Mouse (Mus musculus): ENCODE measurements around the gene Armc8.
A peak's percentile ranks its signal among the peaks of the same experiment; 100 is the strongest.

Armc8 gene

GRCm38 (mm10) chr9:99499336-99499735 is 69.4 kb downstream of the Armc8 start:
- no peak for DNase-seq

DNA sequence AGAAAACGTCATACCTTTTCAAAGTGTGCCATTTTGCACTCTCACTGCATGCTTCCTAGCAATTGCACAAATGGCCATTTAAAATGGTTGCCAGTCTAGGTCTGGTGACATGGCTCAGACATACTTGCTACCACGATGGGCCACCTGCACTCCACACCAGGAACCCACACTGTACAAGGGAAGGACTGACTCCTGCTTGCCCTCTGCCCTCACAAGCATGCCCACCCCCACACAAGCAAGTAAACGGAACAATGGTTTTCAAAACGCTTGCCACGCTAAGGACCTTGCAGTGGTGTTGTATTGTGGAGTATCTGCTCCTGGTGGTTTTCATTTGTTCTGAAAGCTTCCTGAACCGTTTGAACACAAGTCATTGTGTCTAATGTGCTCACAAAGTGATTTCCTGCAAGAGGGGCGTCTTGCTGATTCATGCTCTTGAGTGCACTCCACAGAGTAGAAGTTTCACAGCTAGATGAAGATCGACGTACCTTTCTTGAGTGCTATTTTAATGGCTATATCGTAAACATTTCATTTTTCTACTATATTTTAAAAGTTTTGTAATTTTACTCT is 76.0 kb downstream of the Armc8 start:
- DNase-seq, result no peak

GRCm38 (mm10) chr9:99491050-99491449 is 77.6 kb downstream of the Armc8 start:
- no peak for DNase-seq

- DNase-seq, result no peak
These were observed 80.9 kb downstream of the Armc8 start for GRCm38 (mm10) chr9:99487841-99488240.

GRCm38 (mm10) chr9:99487126-99487695 is 81.5 kb downstream of the Armc8 start:
- no peak for DNase-seq

GRCm38 (mm10) chr9:99485144-99485543 is 83.6 kb downstream of the Armc8 start:
- DNase-seq, result peak; percentile 54

DNA sequence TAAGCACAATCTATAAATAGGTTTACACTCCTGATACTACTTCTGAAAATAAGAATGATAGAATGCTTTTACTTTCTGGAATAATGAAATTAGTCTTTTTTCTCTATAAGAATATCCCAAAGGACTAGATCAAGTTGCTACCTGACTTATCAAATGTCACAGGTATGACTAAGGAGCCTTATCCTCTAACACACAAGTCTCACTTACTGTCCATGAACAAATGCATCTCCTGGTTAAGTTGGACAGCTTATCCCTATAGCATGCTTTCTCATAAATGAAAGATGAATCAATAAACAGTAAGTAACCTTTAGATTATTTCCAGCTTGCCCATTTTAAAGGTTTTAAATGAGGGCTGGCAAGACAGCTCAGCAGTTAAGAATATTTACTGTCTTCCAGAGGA is 84.1 kb downstream of the Armc8 start:
- no peak for DNase-seq

GRCm38 (mm10) chr9:99483191-99483590 is 85.5 kb downstream of the Armc8 start:
- DNase-seq, result no peak

- no peak for DNase-seq
These were observed 87.9 kb downstream of the Armc8 start for GRCm38 (mm10) chr9:99480764-99481163.

DNA sequence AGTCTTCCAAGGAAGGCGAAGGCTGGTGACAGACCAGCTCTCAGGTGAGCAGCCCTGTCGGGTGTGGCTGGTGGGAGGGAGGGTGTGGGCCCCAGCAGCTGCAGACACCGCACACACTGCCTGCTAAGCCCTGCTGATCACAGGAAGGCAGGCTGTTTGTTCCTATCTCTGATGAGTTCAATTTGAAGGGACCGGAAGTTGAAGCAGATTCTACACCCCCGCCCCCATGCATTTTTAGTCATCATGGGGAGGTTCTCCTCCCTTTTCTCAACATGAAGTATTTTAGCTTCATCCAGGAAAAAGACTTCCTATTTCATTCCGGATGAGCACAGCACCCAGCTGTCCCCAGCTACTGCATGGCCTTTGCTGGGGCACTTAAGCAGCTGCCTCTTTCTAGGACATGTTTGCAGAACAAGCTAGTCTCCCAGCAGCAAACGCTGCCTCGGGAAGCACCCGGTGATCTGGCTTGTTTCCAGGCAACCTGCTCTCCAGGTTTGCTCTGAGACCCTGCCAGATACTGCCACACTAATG is 89.5 kb downstream of the Armc8 start:
- DNase-seq, result no peak

- DNase-seq, result no peak
These were observed 97.4 kb downstream of the Armc8 start for GRCm38 (mm10) chr9:99471334-99471733.

- DNase-seq, result peak; percentile 14
These were observed 98.2 kb downstream of the Armc8 start for GRCm38 (mm10) chr9:99470347-99471092.

- peak; percentile 33 for DNase-seq
These were observed 98.9 kb downstream of the Armc8 start for GRCm38 (mm10) chr9:99469681-99470273.

GRCm38 (mm10) chr9:99468572-99468971 is 100.1 kb downstream of the Armc8 start:
- DNase-seq, result no peak

DNA sequence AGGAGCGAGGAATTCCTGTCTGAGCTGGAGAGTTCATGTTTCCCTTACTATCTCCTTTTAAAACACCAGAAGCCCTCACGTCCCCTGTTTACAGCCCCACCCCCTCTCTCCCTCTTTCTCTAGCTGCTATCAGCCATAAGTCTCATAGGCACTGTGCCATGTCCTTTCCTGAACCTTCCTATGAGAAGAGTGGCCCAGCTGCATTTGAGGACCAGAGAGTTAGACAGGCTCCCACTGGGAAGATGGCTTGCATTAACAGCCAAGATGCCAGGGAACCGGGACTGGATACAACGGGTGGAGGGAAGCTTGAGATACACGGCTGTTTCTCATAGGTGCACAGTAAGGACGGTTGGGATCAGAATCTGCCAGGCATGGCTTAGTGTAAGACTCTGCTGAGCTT is 103.8 kb downstream of the Armc8 start:
- DNase-seq, result no peak

GRCm38 (mm10) chr9:99459730-99460129 is 109.0 kb downstream of the Armc8 start:
- DNase-seq, result no peak

DNA sequence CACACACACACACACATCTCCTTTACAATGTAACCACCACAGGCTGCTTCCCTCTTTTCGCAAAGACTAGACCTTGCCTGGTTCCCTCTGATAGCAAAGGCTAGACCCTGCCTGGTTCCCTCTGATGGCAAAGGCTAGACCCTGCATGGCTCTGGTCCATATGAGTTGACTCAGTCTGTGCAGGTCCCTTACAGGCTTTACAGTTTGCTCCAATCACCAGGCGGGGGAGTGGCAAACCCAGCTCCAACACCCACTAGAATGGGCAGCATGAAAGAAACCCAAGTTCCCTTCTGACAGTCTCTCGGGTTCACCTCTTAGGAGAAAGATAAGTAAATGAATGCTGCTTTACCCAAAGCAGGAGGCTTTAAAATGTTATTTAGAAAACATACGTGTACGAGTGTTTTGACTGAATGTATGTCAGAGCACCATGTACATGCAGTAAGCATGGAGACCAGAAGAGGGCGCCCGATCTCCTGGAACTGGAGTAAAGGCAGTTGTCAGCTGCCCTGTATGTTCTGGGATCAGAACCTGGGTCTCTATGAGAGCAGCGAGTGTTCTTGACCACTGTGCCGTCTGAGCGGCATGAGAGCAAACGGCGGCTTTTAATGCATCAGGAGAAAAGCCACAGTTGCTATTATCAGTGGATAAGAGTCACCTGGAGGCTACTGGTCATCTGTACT is 110.0 kb downstream of the Armc8 start:
- peak; percentile 77 for DNase-seq

DNA sequence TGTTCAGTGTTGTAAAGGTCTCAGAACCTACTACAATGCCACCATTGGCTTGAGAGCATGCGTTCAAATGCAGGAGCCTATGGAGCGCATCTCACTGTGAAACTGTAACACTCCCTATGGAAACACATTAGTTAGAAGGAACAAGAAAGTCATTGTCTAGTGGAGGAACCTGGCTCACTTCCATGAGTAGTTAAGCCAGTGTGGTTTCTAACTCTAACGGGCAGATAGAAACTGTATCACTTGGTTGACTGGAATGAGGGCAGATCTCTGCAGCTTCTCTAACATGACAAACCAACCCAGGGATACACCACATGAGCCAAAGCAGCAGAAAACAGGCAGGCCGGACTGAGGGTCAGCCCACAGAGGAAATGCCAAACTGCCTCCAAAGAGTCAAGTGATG is 114.5 kb downstream of the Armc8 start:
- DNase-seq, result no peak

- no peak for DNase-seq
These were observed 117.5 kb downstream of the Armc8 start, which contains the start of gene Nme9 for GRCm38 (mm10) chr9:99451161-99451560. Gene Nme9, plus strand, starts transcription at chr9:99451475.

- peak; percentile 27 for DNase-seq
These were observed 118.6 kb downstream of the Armc8 start for GRCm38 (mm10) chr9:99449886-99450647.

- DNase-seq, result no peak
These were observed 121.4 kb downstream of the Armc8 start for GRCm38 (mm10) chr9:99447323-99447722.

DNA sequence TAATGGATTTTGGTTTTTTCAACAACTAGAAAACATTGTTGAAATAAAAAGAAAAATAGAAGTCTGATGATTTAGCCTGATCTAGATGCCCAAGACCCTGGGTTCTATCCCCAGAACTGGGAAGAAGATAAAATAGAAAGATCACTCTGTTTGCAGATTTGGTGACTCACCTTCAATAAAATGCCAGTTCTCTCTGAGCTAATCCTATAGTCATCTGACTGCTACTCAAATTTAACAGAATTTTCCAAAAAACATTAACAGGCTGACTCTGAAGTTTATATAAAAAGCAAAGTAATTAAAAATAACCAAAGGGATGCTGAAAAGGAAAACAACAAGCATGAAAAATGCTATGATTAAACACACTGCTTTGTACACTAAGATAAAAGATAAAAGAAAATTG is 122.4 kb downstream of the Armc8 start:
- no peak for DNase-seq

All from liver (tissue).